Mouse (Mus musculus) heart, embryonic 10.5 days (tissue): ENCODE data around the gene Atg4d. TPM values are rescaled to one million over a fixed set of nuclear protein-coding genes. Genes with fewer than 3 reads are reported as not detected.
"Not testable (repeated sequence)": the region's sequence is repeated elsewhere in the genome, so short reads cannot be mapped to it uniquely, and the experiment has no call there.

Source experiments
- DNase-seq: peaks from one replicate; pipeline ENCODE4 v3.0.0-alpha.2; 2017; ENCODE audit warnings: low spot score
- H3K27ac ChIP-seq: fragments of 300-500 bp; sonication (generic); 2 replicates; pipeline ENCODE4 v1.5.1; 2016; ENCODE audit warnings: mild to moderate bottlenecking
- H3K27me3 ChIP-seq: fragments of 300-500 bp; sonication (generic); 2 replicates; pipeline ENCODE4 v1.6.1; 2016; ENCODE audit warnings: mild to moderate bottlenecking; ENCODE audit not compliant: poor library complexity, insufficient read depth, severe bottlenecking
- H3K36me3 ChIP-seq: fragments of 300-500 bp; sonication (generic); 2 replicates; pipeline ENCODE4 v1.6.1; 2016; ENCODE audit warnings: mild to moderate bottlenecking, moderate library complexity
- H3K4me1 ChIP-seq: fragments of 300-500 bp; sonication (generic); 2 replicates; pipeline ENCODE4 v1.6.1; 2016; ENCODE audit warnings: mild to moderate bottlenecking
- H3K4me3 ChIP-seq: fragments of 300-500 bp; sonication (generic); 2 replicates; pipeline ENCODE4 v1.5.1; 2016; ENCODE audit warnings: mild to moderate bottlenecking, moderate library complexity
- H3K9me3 ChIP-seq: fragments of 300-500 bp; sonication (generic); 2 replicates; pipeline ENCODE4 v1.6.1; 2016; ENCODE audit warnings: mild to moderate bottlenecking, moderate library complexity
- WGBS: fragments of 180-500 bp; shearing (Covaris S2); methylation state at CpG from one replicate; pipeline ENCODE4 v1.1.7; 2016; 5-methylcytosine and 5-hydroxymethylcytosine counted together
- polyA plus RNA-seq: library from polyadenylated mRNA; unstranded; fragments of >200 nt; fragmentation: Nextera tagmentation; extraction: Ambion mirVana; gene quantifications from 2 replicates; pipeline ENCODE4 v1.2.1, GENCODE M21; 2016

Atg4d gene
- polyA plus RNA-seq, 1 experiment from 2014 or later, result 50.6 TPM

GRCm38 (mm10) chr9:21312134-21312533, 47.0 kb downstream of the Atg4d start, which contains the start of gene Ap1m2:
TSS of gene Ap1m2 (minus strand) at chr9:21312337.
- Histone ChIP-seq H3K4me1 (peaks cover 17% of the 10 kb centered on the region), H3K27me3 (peaks cover 19% of the 10 kb centered on the region), H3K4me3 (peak within 1 kb of the TSS; percentile 45), H3K27ac (no peak within 1 kb of the TSS), H3K36me3 (no peaks in the 10 kb centered on the region), H3K9me3 (no peaks in the 10 kb centered on the region)
- DNase-seq, result no peak
- WGBS, result 8% methylated on average over 35 of the region's 35 CpGs

DNA sequence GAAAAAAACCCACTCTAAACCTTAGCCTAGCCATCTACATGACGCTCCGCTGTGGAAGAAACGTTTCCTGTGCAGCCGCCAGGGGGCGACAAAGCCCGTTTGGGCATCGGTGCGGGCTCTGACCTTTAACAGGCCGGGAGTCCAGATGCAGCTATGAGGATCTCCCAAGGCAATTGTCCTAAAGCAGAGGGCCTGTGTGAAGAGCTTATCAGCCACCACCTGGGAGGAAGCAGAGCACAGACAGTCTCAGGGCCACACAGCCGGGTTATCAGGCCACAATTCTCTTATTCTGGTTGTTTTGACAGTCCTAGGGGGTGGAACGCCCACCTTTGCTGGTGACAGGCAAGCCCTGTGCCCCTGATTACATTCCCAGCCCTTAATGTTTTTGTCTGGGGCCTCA, 48.3 kb downstream of the Atg4d start:
- Histone ChIP-seq H3K27me3 (peaks cover 19% of the 10 kb centered on the region), H3K27ac (no peak overlapping the region), H3K4me3 (no peak overlapping the region), H3K36me3 (no peaks in the 10 kb centered on the region), H3K9me3 (no peaks in the 10 kb centered on the region), H3K4me1 (peaks cover 17% of the 10 kb centered on the region)
- peak; percentile 95 for DNase-seq
- 7% methylated on average over 11 of the region's 11 CpGs for WGBS

DNA sequence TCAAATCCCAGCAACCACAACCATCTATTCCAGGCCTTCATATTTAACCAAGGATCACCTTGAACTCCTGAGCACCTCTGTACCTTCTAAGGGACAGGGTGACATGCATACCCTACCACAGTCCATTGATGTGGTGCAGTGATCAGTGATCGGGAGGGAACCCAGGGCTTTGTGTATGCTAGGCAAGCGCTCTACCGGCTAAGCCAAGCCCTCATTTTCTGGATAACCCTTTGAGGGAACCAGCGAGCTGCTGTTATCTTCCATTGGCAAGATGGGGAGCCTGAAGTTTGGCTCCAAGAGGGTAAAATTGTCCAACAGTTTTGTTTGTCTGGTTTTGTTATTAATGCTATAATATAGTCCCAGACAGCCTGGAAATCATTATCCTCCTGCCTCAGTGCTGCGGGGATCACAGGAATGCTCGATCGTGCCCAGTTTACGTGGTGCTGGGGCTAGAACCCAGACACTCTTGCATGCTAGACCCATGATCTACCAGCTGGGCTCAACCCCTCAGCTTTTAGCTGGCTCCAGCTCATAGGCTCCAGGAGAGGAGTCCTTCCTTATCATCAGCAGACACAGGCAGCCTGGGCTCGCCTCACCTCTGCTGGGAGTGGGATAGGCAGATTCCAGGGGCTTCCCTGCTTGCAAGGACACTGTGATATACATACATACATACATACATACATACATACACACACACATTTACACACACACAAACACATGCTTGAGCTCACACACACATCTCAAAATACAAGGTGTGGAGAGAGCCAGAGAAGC, 49.5 kb downstream of the Atg4d start:
- WGBS, result 77% methylated on average over 9 of the region's 9 CpGs
- peaks cover 14% of the 10 kb centered on the region for H3K4me1 ChIP-seq
- peak; percentile 83 for DNase-seq
- H3K36me3 ChIP-seq, result no peaks in the 10 kb centered on the region
- peak overlapping the region; percentile 12; the same call in 1 of the 2 replicates for H3K27ac ChIP-seq
- H3K9me3 ChIP-seq, result no peaks in the 10 kb centered on the region
- H3K27me3 ChIP-seq, result peaks cover 19% of the 10 kb centered on the region
- H3K4me3 ChIP-seq, result no peak overlapping the region

DNA sequence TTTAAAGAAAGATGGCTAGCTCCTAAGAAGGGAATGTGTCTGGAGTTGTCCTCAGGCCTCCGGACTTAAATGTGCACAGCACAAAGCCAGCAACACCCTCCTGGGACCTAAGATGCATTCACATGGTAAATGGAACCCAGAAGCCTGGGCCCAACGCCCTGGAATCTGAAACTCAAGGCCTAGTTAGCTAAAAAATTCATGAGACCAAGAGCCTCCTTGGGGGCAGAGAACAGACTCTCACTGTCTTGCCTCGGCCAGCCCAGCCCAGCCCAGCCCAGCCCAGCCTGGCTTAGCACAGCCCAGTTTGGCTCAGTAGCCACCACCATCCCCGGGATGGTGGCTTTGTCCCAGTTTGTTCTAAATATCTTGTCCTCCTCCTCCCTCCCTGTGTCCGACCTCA, 50.3 kb downstream of the Atg4d start:
- Histone ChIP-seq H3K36me3 (no peaks in the 10 kb centered on the region), H3K27ac (peak overlapping the region; percentile 25; the same call in 1 of the 2 replicates), H3K4me1 (peaks cover 15% of the 10 kb centered on the region), H3K27me3 (peaks cover 19% of the 10 kb centered on the region), H3K4me3 (no peak overlapping the region), H3K9me3 (no peaks in the 10 kb centered on the region)
- DNase-seq, result no peak
- 54% methylated on average over 5 of the region's 5 CpGs for WGBS

- H3K4me3 ChIP-seq, result no peak overlapping the region
- 76% methylated on average over 7 of the region's 7 CpGs for WGBS
- peaks cover 11% of the 10 kb centered on the region for H3K27me3 ChIP-seq
- no peak for DNase-seq
- H3K9me3 ChIP-seq, result no peaks in the 10 kb centered on the region
- peaks cover 26% of the 10 kb centered on the region for H3K4me1 ChIP-seq
- H3K27ac ChIP-seq, result no peak overlapping the region
- H3K36me3 ChIP-seq, result no peaks in the 10 kb centered on the region
These were observed 51.6 kb downstream of the Atg4d start for GRCm38 (mm10) chr9:21316696-21317095.

DNA sequence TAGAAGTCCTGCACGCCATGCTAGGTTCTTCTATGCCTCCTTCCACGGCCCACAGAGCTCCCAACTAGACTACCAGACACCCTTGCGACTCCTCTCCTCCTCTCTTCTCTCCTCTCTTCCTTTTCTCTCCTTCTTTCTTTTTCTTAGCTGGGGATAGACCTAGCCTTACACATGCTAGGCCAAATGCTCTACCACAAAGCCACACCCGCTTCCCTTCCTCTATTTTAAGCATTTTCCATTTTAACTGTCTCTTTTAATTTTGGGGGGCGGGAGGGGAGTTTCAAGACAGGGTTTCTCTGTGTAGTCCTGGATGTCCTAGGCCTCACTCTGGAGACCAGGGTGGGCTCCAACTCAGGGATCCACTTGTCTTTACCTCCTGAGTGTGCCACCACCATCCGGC, 53.7 kb downstream of the Atg4d start:
- Histone ChIP-seq H3K4me3 (no peak overlapping the region), H3K27ac (no peak overlapping the region), H3K36me3 (no peaks in the 10 kb centered on the region), H3K27me3 (no peaks in the 10 kb centered on the region), H3K4me1 (peaks cover 27% of the 10 kb centered on the region), H3K9me3 (no peaks in the 10 kb centered on the region)
- no peak for DNase-seq
- WGBS, result 88% methylated on average over 6 of the region's 6 CpGs

GRCm38 (mm10) chr9:21319503-21319902, 54.4 kb downstream of the Atg4d start:
- Histone ChIP-seq H3K27me3 (no peaks in the 10 kb centered on the region), H3K36me3 (0 out of 2 replicates have a peak, but pooled peaks cover 4% of the 10 kb centered on the region), H3K9me3 (no peaks in the 10 kb centered on the region), H3K4me3 (no peak overlapping the region), H3K27ac (no peak overlapping the region), H3K4me1 (peaks cover 27% of the 10 kb centered on the region)
- no peak for DNase-seq
- 91% methylated on average over 4 of the region's 4 CpGs for WGBS

DNA sequence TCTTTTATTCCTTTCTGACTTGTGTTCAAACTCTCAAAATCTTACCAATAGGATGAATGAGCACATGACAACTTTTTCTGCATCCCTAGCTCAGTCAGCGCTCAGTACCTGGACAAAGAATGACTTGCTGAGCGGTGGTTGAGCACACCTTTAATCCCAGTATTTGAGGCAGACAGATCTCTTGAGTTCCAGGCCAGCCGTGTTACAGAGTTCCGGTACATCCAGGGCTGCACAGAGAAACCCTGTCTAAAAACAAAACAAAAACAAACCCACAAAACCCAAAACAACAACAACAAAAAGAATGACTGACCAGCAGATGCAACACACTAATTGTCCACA, 55.2 kb downstream of the Atg4d start:
- Histone ChIP-seq H3K36me3 (0 out of 2 replicates have a peak, but pooled peaks cover 9% of the 10 kb centered on the region), H3K27ac (peak overlapping the region; percentile 93; the same call in 1 of the 2 replicates), H3K9me3 (no peaks in the 10 kb centered on the region), H3K4me3 (peak overlapping the region; percentile 90), H3K4me1 (peaks cover 25% of the 10 kb centered on the region), H3K27me3 (no peaks in the 10 kb centered on the region)
- WGBS, result 27% methylated on average over 4 of the region's 4 CpGs
- no peak for DNase-seq

- peaks cover 27% of the 10 kb centered on the region for H3K4me1 ChIP-seq
- H3K27ac ChIP-seq, result peak within 1 kb of the TSS; percentile 93
- under 1% methylated on average over 52 of the region's 52 CpGs for WGBS
These were observed 55.8 kb downstream of the Atg4d start, which contains the start of gene Slc44a2 for GRCm38 (mm10) chr9:21320619-21321512. TSS of gene Slc44a2 (plus strand) at chr9:21320698.

GRCm38 (mm10) chr9:21321513-21321835, 56.4 kb downstream of the Atg4d start:
- H3K9me3 ChIP-seq, result no peaks in the 10 kb centered on the region
- no peak for DNase-seq
- H3K27me3 ChIP-seq, result no peaks in the 10 kb centered on the region
- H3K4me1 ChIP-seq, result peaks cover 29% of the 10 kb centered on the region
- H3K36me3 ChIP-seq, result 0 out of 2 replicates have a peak, but pooled peaks cover 13% of the 10 kb centered on the region
- H3K27ac ChIP-seq, result peak overlapping the region; percentile 93
- WGBS, result 5% methylated on average over 6 of the region's 6 CpGs
- peak overlapping the region; percentile 90 for H3K4me3 ChIP-seq

More at GRCm38 (mm10) chr9:21320619-21321512, 55.8 kb downstream of the Atg4d start, which contains the start of gene Slc44a2:
- Histone ChIP-seq H3K27me3 (no peaks in the 10 kb centered on the region), H3K4me3 (peak within 1 kb of the TSS; percentile 90), H3K9me3 (no peaks in the 10 kb centered on the region), H3K36me3 (0 out of 2 replicates have a peak, but pooled peaks cover 11% of the 10 kb centered on the region)
- peak; percentile 93 for DNase-seq

GRCm38 (mm10) chr9:21322211-21322916, 57.3 kb downstream of the Atg4d start:
- no peak for DNase-seq
- H3K27ac ChIP-seq, result peak overlapping the region; percentile 93; the same call in 1 of the 2 replicates
- WGBS, result 78% methylated on average over 19 of the region's 19 CpGs

DNA sequence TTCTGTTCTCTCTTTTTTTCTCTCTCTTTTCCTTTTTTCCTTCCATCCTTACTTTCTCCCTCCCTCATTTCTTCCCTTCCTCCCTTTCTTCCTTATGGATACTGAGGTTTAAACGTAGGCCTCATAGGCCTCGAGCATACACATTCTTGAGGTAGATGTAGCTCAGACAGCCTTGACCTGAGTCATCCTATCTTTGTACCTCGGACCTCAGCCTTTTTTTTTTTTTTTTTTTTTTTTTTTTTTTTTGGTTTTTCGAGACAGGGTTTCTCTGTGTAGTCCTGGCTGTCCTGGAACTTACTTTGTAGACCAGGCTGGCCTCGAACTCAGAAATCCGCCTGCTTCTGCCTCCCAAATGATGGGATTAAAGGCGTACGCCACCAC, 57.8 kb downstream of the Atg4d start:
- not testable (repeated sequence) for DNase-seq, H3K27ac ChIP-seq, H3K9me3 ChIP-seq, H3K27me3 ChIP-seq, H3K4me3 ChIP-seq
- WGBS, result 83% methylated on average over 8 of the region's 8 CpGs
- Histone ChIP-seq H3K4me1 (peaks cover 29% of the 10 kb centered on the region), H3K36me3 (0 out of 2 replicates have a peak, but pooled peaks cover 13% of the 10 kb centered on the region)

More at GRCm38 (mm10) chr9:21322211-21322916, 57.3 kb downstream of the Atg4d start:
- Histone ChIP-seq H3K9me3 (no peaks in the 10 kb centered on the region), H3K4me1 (peaks cover 29% of the 10 kb centered on the region), H3K36me3 (0 out of 2 replicates have a peak, but pooled peaks cover 13% of the 10 kb centered on the region), H3K27me3 (no peaks in the 10 kb centered on the region), H3K4me3 (peak overlapping the region; percentile 90)
